Mouse (Mus musculus): ENCODE measurements around the gene Sema3c. TPM values are rescaled to one million over a fixed set of nuclear protein-coding genes. Genes with fewer than 3 reads are reported as not detected.

Gene Sema3c
- polyA plus RNA-seq, 1 experiment from 2014 or later = 32.8 TPM

DNA sequence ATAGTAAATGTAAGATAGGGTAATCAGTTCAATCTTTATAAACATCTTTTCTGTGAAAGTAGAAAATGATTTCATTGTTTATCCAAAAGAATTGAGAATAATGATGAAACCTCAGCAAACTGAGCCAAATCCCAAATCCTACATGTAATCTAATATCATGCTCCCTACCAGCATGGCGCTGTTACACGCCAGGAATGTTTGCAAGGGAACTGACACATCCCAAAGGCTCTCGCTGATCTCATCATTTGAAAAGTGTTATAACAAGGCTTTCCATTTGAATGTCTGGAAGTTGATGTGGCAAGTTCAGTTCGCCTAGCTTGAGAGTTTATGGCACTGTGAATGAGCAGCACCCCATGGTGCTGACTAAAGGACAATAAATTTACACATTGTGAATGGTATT lies 145.9 kb downstream of the Sema3c start:
- H3K27me3 ChIP-seq (replicated peaks) = no peaks in the 10 kb centered on the region
- H3K4me3 ChIP-seq = no peak overlapping the region
- H3K9ac ChIP-seq = no peak overlapping the region
- no peaks in the 10 kb centered on the region for H3K4me1 ChIP-seq (replicated peaks)
- peaks cover 2% of the 10 kb centered on the region; the same call in 1 of the 2 replicates for H3K36me3 ChIP-seq
- no peak for ATAC-seq (ENCODE audit: insufficient number of reproducible peaks, low FRiP score)
- no peak overlapping the region for H3K27ac ChIP-seq (ENCODE audit: poor library complexity, severe bottlenecking)
- WGBS = 77% methylated on average over 4 of the region's 4 CpGs
- no peaks in the 10 kb centered on the region for H3K9me3 ChIP-seq (replicated peaks)
- H3K4me2 ChIP-seq = no peak overlapping the region

DNA sequence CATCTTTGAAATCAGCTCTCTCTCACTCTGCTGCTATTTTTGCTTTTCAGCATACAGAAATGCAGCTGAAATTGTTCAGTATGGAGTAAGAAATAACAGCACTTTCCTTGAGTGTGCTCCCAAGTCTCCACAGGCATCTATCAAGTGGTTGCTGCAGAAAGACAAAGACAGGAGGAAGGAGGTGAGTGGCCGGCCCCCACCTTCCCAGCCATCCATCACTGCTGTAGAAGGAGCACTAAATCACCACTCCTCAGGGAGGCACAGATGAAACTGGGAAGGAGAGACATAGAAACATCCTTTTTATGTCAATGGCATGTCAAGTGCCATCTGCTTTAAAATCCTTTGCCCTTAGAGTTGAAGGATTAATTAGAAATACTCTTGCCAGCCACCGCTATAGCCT lies 149.9 kb downstream of the Sema3c start:
- no peaks in the 10 kb centered on the region for H3K9me3 ChIP-seq (replicated peaks)
- ATAC-seq (ENCODE audit: insufficient number of reproducible peaks, low FRiP score) = no peak
- H3K4me1 ChIP-seq (replicated peaks) = no peaks in the 10 kb centered on the region
- H3K27ac ChIP-seq (ENCODE audit: poor library complexity, severe bottlenecking) = no peak overlapping the region
- peaks cover 17% of the 10 kb centered on the region for H3K36me3 ChIP-seq
- no peak overlapping the region for H3K9ac ChIP-seq
- no peak overlapping the region for H3K4me2 ChIP-seq
- no peak overlapping the region for H3K4me3 ChIP-seq
- WGBS = 59% methylated on average over 2 of the region's 2 CpGs
- H3K27me3 ChIP-seq (replicated peaks) = no peaks in the 10 kb centered on the region

DNA sequence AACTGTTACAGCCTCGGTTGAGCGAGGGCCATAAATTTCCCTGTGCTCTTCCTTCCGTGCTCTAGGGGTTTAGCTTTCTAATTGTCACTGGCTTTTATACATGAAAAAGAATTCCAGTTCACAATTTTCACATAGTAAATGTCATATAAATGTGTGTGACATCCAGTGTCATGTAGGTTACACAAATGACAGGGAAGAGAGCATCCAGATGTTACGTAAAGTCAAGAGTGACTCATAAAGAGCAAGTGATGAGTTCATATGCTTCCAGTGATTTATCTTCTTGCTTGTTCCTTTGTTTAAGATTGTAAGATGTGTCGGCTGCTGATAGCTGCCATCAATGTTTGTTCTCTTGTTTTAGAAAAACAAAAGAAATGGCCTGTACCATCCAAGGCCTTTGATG lies 154.0 kb downstream of the Sema3c start:
- H3K27ac ChIP-seq (ENCODE audit: poor library complexity, severe bottlenecking) = no peak overlapping the region
- 72% methylated on average over 5 of the region's 5 CpGs for WGBS
- no peak for ATAC-seq (ENCODE audit: insufficient number of reproducible peaks, low FRiP score)
- no peaks in the 10 kb centered on the region for H3K27me3 ChIP-seq (replicated peaks)
- no peak overlapping the region for H3K9ac ChIP-seq
- H3K4me1 ChIP-seq (replicated peaks) = no peaks in the 10 kb centered on the region
- H3K4me2 ChIP-seq = no peak overlapping the region
- H3K36me3 ChIP-seq = peaks cover 17% of the 10 kb centered on the region
- H3K9me3 ChIP-seq (replicated peaks) = no peaks in the 10 kb centered on the region
- H3K4me3 ChIP-seq = no peak overlapping the region

- ATAC-seq (ENCODE audit: insufficient number of reproducible peaks, low FRiP score) = no peak
- no peak overlapping the region for H3K27ac ChIP-seq (ENCODE audit: poor library complexity, severe bottlenecking)
- 0 out of 2 replicates have a peak, but pooled peaks cover 6% of the 10 kb centered on the region for H3K4me1 ChIP-seq (replicated peaks)
- H3K4me3 ChIP-seq = no peak overlapping the region
- H3K4me2 ChIP-seq = no peak overlapping the region
- H3K9me3 ChIP-seq (replicated peaks) = no peaks in the 10 kb centered on the region
- no peak overlapping the region for H3K9ac ChIP-seq
- no peaks in the 10 kb centered on the region for H3K36me3 ChIP-seq
- no peaks in the 10 kb centered on the region for H3K27me3 ChIP-seq (replicated peaks)
- 52% methylated on average over 3 of the region's 3 CpGs for WGBS
These were observed 165.7 kb downstream of the Sema3c start for GRCm38 (mm10) chr5:17739805-17740204.

GRCm38 (mm10) chr5:17746520-17746919 lies 172.4 kb downstream of the Sema3c start:
- H3K9me3 ChIP-seq (replicated peaks) = no peaks in the 10 kb centered on the region
- no peak overlapping the region for H3K27ac ChIP-seq (ENCODE audit: poor library complexity, severe bottlenecking)
- H3K4me3 ChIP-seq = no peak overlapping the region
- no peaks in the 10 kb centered on the region for H3K27me3 ChIP-seq (replicated peaks)
- H3K36me3 ChIP-seq = no peaks in the 10 kb centered on the region
- no peak overlapping the region for H3K9ac ChIP-seq
- no peak for ATAC-seq (ENCODE audit: insufficient number of reproducible peaks, low FRiP score)
- H3K4me1 ChIP-seq (replicated peaks) = no peaks in the 10 kb centered on the region
- no peak overlapping the region for H3K4me2 ChIP-seq

DNA sequence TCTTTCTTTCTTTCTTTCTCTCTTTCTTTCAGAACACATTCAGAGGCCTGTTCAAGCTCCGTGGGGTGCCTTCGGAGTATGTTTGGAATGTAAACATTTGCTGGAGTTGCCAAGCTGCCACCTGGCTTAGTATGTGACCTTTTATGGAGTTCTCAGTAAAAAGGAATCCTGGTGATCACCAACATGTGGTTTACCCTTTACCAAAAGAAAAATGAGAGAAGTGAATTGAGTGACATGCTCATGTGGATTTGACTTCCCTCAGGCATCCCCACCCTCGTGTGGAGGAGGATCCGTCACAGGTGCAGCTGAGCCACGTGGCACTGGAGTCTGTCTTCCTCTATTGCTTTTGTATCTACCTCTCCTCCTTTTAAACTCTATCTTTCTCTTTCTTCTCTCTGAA lies 173.1 kb downstream of the Sema3c start:
- Histone ChIP-seq H3K4me2 (no peak overlapping the region), H3K4me3 (no peak overlapping the region), H3K9ac (no peak overlapping the region), H3K36me3 (no peaks in the 10 kb centered on the region), H3K27ac (ENCODE audit: poor library complexity, severe bottlenecking) (no peak overlapping the region), H3K4me1 (replicated peaks) (no peaks in the 10 kb centered on the region), H3K9me3 (replicated peaks) (no peaks in the 10 kb centered on the region), H3K27me3 (replicated peaks) (no peaks in the 10 kb centered on the region)
- WGBS = 44% methylated on average over 5 of the region's 5 CpGs
- no peak for ATAC-seq (ENCODE audit: insufficient number of reproducible peaks, low FRiP score)

GRCm38 (mm10) chr5:17748293-17748692 lies 174.2 kb downstream of the Sema3c start:
- Histone ChIP-seq H3K4me3 (no peak overlapping the region), H3K4me2 (no peak overlapping the region), H3K36me3 (no peaks in the 10 kb centered on the region), H3K27ac (ENCODE audit: poor library complexity, severe bottlenecking) (no peak overlapping the region), H3K9ac (no peak overlapping the region), H3K27me3 (replicated peaks) (no peaks in the 10 kb centered on the region), H3K4me1 (replicated peaks) (no peaks in the 10 kb centered on the region), H3K9me3 (replicated peaks) (no peaks in the 10 kb centered on the region)
- WGBS = 71% methylated on average over 3 of the region's 3 CpGs
- ATAC-seq (ENCODE audit: insufficient number of reproducible peaks, low FRiP score) = no peak

DNA sequence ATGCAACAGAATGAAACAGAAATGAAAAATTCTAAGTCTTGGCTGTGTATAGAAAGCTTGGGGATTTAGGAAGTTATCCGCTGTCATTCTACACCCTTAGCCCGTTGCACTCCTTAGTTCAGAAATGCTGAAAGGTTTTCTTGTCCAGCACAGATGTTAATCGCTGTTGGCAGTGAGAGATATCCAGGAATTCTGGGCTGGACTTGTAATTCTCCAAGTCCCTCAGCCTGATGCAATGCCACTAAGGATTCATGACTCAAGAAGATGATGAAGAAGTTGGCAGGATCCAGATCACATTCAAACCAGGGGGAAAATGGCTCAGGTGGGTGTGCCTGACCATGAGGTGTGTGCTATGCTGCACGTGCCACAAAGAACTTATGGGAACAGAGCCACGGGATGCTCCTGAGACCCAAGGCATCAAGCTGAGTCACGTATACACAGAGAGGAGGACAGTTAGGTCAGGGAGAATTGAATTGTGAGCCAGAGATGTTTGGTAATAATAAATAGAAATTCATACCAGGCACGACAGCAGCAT lies 179.5 kb downstream of the Sema3c start:
- no peak overlapping the region for H3K4me2 ChIP-seq
- no peaks in the 10 kb centered on the region for H3K36me3 ChIP-seq
- no peak overlapping the region for H3K9ac ChIP-seq
- 77% methylated on average over 7 of the region's 7 CpGs for WGBS
- H3K4me3 ChIP-seq = no peak overlapping the region
- H3K27ac ChIP-seq (ENCODE audit: poor library complexity, severe bottlenecking) = no peak overlapping the region
- no peak for ATAC-seq (ENCODE audit: insufficient number of reproducible peaks, low FRiP score)
- no peaks in the 10 kb centered on the region for H3K9me3 ChIP-seq (replicated peaks)
- H3K27me3 ChIP-seq (replicated peaks) = no peaks in the 10 kb centered on the region
- H3K4me1 ChIP-seq (replicated peaks) = no peaks in the 10 kb centered on the region

DNA sequence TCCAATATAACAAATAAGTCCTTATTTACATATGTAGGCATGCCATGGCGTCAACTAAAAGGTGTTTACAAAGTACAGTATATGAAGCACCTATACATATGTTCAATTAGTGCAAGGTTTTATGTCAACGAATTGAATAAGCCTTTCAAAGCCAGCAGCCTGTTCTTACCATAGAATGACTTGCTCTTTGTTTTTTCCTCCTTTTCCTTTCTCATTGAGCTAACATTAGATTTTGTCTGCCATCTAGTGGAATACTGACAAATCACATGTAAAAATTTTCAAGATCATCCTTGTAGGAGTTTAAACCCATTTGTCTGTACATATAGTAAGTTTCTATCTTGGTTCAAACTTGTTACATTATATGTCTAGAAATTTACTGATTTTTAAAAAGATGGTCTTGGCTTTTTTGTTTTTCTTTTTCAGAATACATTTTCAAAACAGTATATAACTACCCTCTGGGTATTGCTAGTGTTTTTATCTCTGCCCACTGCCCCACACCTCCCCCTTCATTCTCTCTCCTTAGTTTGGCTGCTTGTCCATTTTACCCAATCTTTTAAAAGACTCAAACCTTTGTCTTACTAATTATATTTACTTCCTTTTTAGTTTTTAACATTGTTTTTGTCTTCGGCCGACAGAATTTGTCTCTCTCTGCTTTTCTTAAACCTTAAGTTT lies 192.1 kb downstream of the Sema3c start:
- WGBS = 64% methylated on average over 4 of the region's 4 CpGs
- Histone ChIP-seq H3K27me3 (replicated peaks) (no peaks in the 10 kb centered on the region), H3K4me1 (replicated peaks) (no peaks in the 10 kb centered on the region), H3K4me2 (no peak overlapping the region), H3K4me3 (no peak overlapping the region), H3K9me3 (replicated peaks) (no peaks in the 10 kb centered on the region), H3K9ac (no peak overlapping the region), H3K36me3 (no peaks in the 10 kb centered on the region), H3K27ac (ENCODE audit: poor library complexity, severe bottlenecking) (no peak overlapping the region)
- ATAC-seq (ENCODE audit: insufficient number of reproducible peaks, low FRiP score) = no peak

- no peak for ATAC-seq (ENCODE audit: insufficient number of reproducible peaks, low FRiP score)
- no peak overlapping the region for H3K27ac ChIP-seq (ENCODE audit: poor library complexity, severe bottlenecking)
- no peak overlapping the region for H3K4me2 ChIP-seq
- H3K4me1 ChIP-seq (replicated peaks) = no peaks in the 10 kb centered on the region
- no peaks in the 10 kb centered on the region for H3K36me3 ChIP-seq
- H3K27me3 ChIP-seq (replicated peaks) = no peaks in the 10 kb centered on the region
- no peak overlapping the region for H3K9ac ChIP-seq
- H3K4me3 ChIP-seq = no peak overlapping the region
- H3K9me3 ChIP-seq (replicated peaks) = no peaks in the 10 kb centered on the region
- 82% methylated on average over 2 of the region's 2 CpGs for WGBS
These were observed 196.2 kb downstream of the Sema3c start for GRCm38 (mm10) chr5:17770328-17770727.

- no peaks in the 10 kb centered on the region for H3K36me3 ChIP-seq
- ATAC-seq (ENCODE audit: insufficient number of reproducible peaks, low FRiP score) = no peak
These were observed 202.5 kb downstream of the Sema3c start for GRCm38 (mm10) chr5:17776571-17776970.

More at GRCm38 (mm10) chr5:17776571-17776970, 202.5 kb downstream of the Sema3c start:
- Histone ChIP-seq H3K27me3 (replicated peaks) (no peaks in the 10 kb centered on the region), H3K9ac (no peak overlapping the region), H3K4me2 (no peak overlapping the region), H3K9me3 (replicated peaks) (no peaks in the 10 kb centered on the region; the same call in 1 of the 2 replicates), H3K4me3 (no peak overlapping the region), H3K4me1 (replicated peaks) (no peaks in the 10 kb centered on the region), H3K27ac (ENCODE audit: poor library complexity, severe bottlenecking) (no peak overlapping the region)
- WGBS = 79% methylated on average over 6 of the region's 6 CpGs
